Mouse (Mus musculus) cerebellum, postnatal 4 days (tissue): ENCODE results near the gene Sirt4.

Source experiments
- DNase-seq, 2 experiments: peaks; one replicate each; pipeline ENCODE4 v3.0.0; 2022; ENCODE audit warnings: low spot score in 2 of 2, mixed read lengths in 1 of 2

The Sirt4 gene

GRCm38 (mm10) chr5:115491771-115492322 is 7.3 kb upstream of the Sirt4 start:
- DNase-seq: no peak

- no peak for DNase-seq
These were observed 6.6 kb upstream of the Sirt4 start for GRCm38 (mm10) chr5:115491076-115491475.

- DNase-seq: no peak
These were observed 6.1 kb upstream of the Sirt4 start for GRCm38 (mm10) chr5:115490638-115491000.

GRCm38 (mm10) chr5:115489699-115490637 is 5.4 kb upstream of the Sirt4 start:
- DNase-seq: peak; percentile 69 to 80

GRCm38 (mm10) chr5:115488841-115489698 is 4.5 kb upstream of the Sirt4 start:
- DNase-seq: peak; percentile 67 to 82

- DNase-seq: no peak
These were observed 3.5 kb upstream of the Sirt4 start for GRCm38 (mm10) chr5:115487942-115488580.

GRCm38 (mm10) chr5:115487353-115487752 is 2.8 kb upstream of the Sirt4 start:
- DNase-seq: no peak

- DNase-seq: no peak
These were observed 2.2 kb upstream of the Sirt4 start for GRCm38 (mm10) chr5:115486726-115487125.

- no peak for DNase-seq
These were observed 1.1 kb upstream of the Sirt4 start for GRCm38 (mm10) chr5:115485489-115486205.

GRCm38 (mm10) chr5:115484996-115485395 is 471 bp upstream of the Sirt4 start:
- DNase-seq: no peak

GRCm38 (mm10) chr5:115483385-115483784 is 1.1 kb downstream of the Sirt4 start:
- DNase-seq: no peak

- no peak for DNase-seq
These were observed 1.9 kb downstream of the Sirt4 start for GRCm38 (mm10) chr5:115482390-115483265.

GRCm38 (mm10) chr5:115480101-115480500 is 4.4 kb downstream of the Sirt4 start:
- DNase-seq: no peak

GRCm38 (mm10) chr5:115479561-115479960 is 5.0 kb downstream of the Sirt4 start:
- DNase-seq: no peak

GRCm38 (mm10) chr5:115476107-115476727 is 8.3 kb downstream of the Sirt4 start:
- no peak for DNase-seq

GRCm38 (mm10) chr5:115475337-115476106 is 9.0 kb downstream of the Sirt4 start:
- DNase-seq: peak in 1 of 2 experiments; percentile 28

- no peak for DNase-seq
These were observed 10.2 kb downstream of the Sirt4 start for GRCm38 (mm10) chr5:115474174-115474828.

- DNase-seq: no peak
These were observed 11.3 kb downstream of the Sirt4 start for GRCm38 (mm10) chr5:115473191-115473590.
